15 mouse cellular contexts compared by ENCODE assay signal in genomic region chr2:31109960-31110548, GRCm38 (mm10). TPM values are rescaled to one million over a fixed set of nuclear protein-coding genes. Genes with fewer than 3 reads are reported as not detected.
DNase-seq lines count a peak whose midpoint lies in the region; ATAC-seq lines count a peak whose summit lies in the region.
"Had no signal": no experiment of that assay in that cellular context is flagged by ENCODE, and none has a peak within 500 bp of the region (broad histone marks: within the 10 kb centered on the region; RNA-seq: fewer than 3 reads in every experiment).

No protein-coding gene starts in this region.

- H3K27ac ChIP-seq in heart, embryonic 12.5 days (ENCODE audit: poor library complexity, severe bottlenecking): peak overlapping the region; percentile 4; the same call in 1 of the 2 replicates
- peak overlapping the region; percentile 7; the same call in 1 of the 2 replicates for H3K27ac ChIP-seq in limb, embryonic 13.5 days
- H3K27ac ChIP-seq in forebrain, embryonic 14.5 days (ENCODE audit: low read depth, low read length): no peak overlapping the region
- H3K27ac ChIP-seq: heart, adult 2 months; hindbrain, embryonic 12.5 days had no signal

- ATAC-seq in heart, embryonic 12.5 days (ENCODE audit: insufficient number of reproducible peaks, low FRiP score): no peak
- no peak for ATAC-seq in limb, embryonic 13.5 days (ENCODE audit: low FRiP score, low read depth)
- ATAC-seq in forebrain, embryonic 14.5 days: no peak

- 0 out of 2 replicates have a peak, but pooled peaks cover 6% of the 10 kb centered on the region for H3K36me3 ChIP-seq in heart, embryonic 12.5 days
- no peaks in the 10 kb centered on the region for H3K36me3 ChIP-seq in limb, embryonic 13.5 days
- no peaks in the 10 kb centered on the region for H3K36me3 ChIP-seq in forebrain, embryonic 14.5 days (ENCODE audit: control insufficient read depth, insufficient read depth, low read length)
- H3K36me3 ChIP-seq: hindbrain, embryonic 12.5 days had no signal

- peaks cover 54% of the 10 kb centered on the region for H3K4me1 ChIP-seq in heart, embryonic 12.5 days (replicated peaks)
- H3K4me1 ChIP-seq in limb, embryonic 13.5 days: peaks cover 28% of the 10 kb centered on the region
- peaks cover 13% of the 10 kb centered on the region for H3K4me1 ChIP-seq in forebrain, embryonic 14.5 days (ENCODE audit: control insufficient read depth, insufficient read depth, low read length)

- H3K27me3 ChIP-seq in heart, embryonic 12.5 days (replicated peaks): no peaks in the 10 kb centered on the region
- no peaks in the 10 kb centered on the region for H3K27me3 ChIP-seq in limb, embryonic 13.5 days
- H3K27me3 ChIP-seq in forebrain, embryonic 14.5 days (replicated peaks; ENCODE audit: control insufficient read depth, insufficient read depth, low read length): no peaks in the 10 kb centered on the region
- H3K27me3 ChIP-seq: hindbrain, embryonic 12.5 days had no signal

- DNase-seq in heart, postnatal 4 days: no peak
- peak; percentile 42 to 66 for DNase-seq in right cerebral cortex, adult 2 months (ENCODE audit: low spot score in 2 of 2)
- no peak for DNase-seq in right cerebral cortex, postnatal 25 days
- DNase-seq in forebrain, embryonic 14.5 days (ENCODE audit: low spot score): no peak
- no peak for DNase-seq in thymus, postnatal 4 days
- no peak for DNase-seq in frontal cortex, postnatal 25 days (ENCODE audit: low spot score in 2 of 2)
- DNase-seq: B cell, adult 2 months; heart, adult 2 months; kidney, adult 11 months; kidney, postnatal 36 days; lung, adult 18-20 months; thymus, adult 18-20 months had no signal

- H3K4me2 ChIP-seq in heart, embryonic 12.5 days: no peak overlapping the region
- no peak overlapping the region for H3K4me2 ChIP-seq in limb, embryonic 13.5 days (replicated peaks)
- no peak overlapping the region for H3K4me2 ChIP-seq in forebrain, embryonic 14.5 days (ENCODE audit: low read length)
- H3K4me2 ChIP-seq: hindbrain, embryonic 12.5 days had no signal

- H3K9ac ChIP-seq in heart, embryonic 12.5 days: no peak overlapping the region
- H3K9ac ChIP-seq in limb, embryonic 13.5 days: no peak overlapping the region
- no peak overlapping the region for H3K9ac ChIP-seq in forebrain, embryonic 14.5 days (ENCODE audit: low read length)
- H3K9ac ChIP-seq: hindbrain, embryonic 12.5 days had no signal

- 42% methylated on average over 12 of the region's 12 CpGs for WGBS in heart, embryonic 12.5 days
- WGBS in limb, embryonic 13.5 days: 58% methylated on average over 12 of the region's 12 CpGs
- 85% methylated on average over 12 of the region's 12 CpGs for WGBS in forebrain, embryonic 14.5 days

- peaks cover 2% of the 10 kb centered on the region; the same call in 1 of the 2 replicates for H3K9me3 ChIP-seq in heart, embryonic 12.5 days (replicated peaks)
- peaks cover 5% of the 10 kb centered on the region; the same call in 1 of the 2 replicates for H3K9me3 ChIP-seq in limb, embryonic 13.5 days
- H3K9me3 ChIP-seq in forebrain, embryonic 14.5 days (replicated peaks; ENCODE audit: control insufficient read depth, low read length): no peaks in the 10 kb centered on the region

- no peak overlapping the region for H3K4me3 ChIP-seq in heart, embryonic 12.5 days
- no peak overlapping the region for H3K4me3 ChIP-seq in limb, embryonic 13.5 days
- no peak overlapping the region for H3K4me3 ChIP-seq in forebrain, embryonic 14.5 days (ENCODE audit: low read depth, low read length)
- H3K4me3 ChIP-seq: heart, adult 2 months; hindbrain, embryonic 12.5 days had no signal

RNA-seq across cellular contexts. Expression of gene Fnbp1, which starts 31.8 kb away (rescaled TPM):
- 21.4 and 23.8 TPM in 2 replicates for polyA plus RNA-seq in heart, embryonic 12.5 days (2016; fragmentation: Nextera tagmentation; extraction: Ambion mirVana)
- 10 to 100 TPM; 52.9 to 59.1 TPM for total RNA-seq in heart, postnatal 4 days (2021)
- 21.5 and 24.5 TPM in 2 replicates for polyA plus RNA-seq in limb, embryonic 13.5 days (2015; fragmentation: Nextera tagmentation; extraction: Ambion mirVana)
- 7.9 and 12.3 TPM in 2 replicates for polyA plus RNA-seq in forebrain, embryonic 14.5 days (2014; fragmentation: Nextera tagmentation; extraction: Ambion mirVana)

RNA-seq across cellular contexts. Expression of gene Gpr107, which starts 42.1 kb away (rescaled TPM):
- 37.4 and 40.4 TPM in 2 replicates for polyA plus RNA-seq in heart, embryonic 12.5 days (2016; fragmentation: Nextera tagmentation; extraction: Ambion mirVana)
- 10 to 100 TPM; 41.6 to 43.0 TPM for total RNA-seq in heart, postnatal 4 days (2021)
- 40.6 and 45.4 TPM in 2 replicates for polyA plus RNA-seq in limb, embryonic 13.5 days (2015; fragmentation: Nextera tagmentation; extraction: Ambion mirVana)
- 26.8 and 28.3 TPM in 2 replicates for polyA plus RNA-seq in forebrain, embryonic 14.5 days (2014; fragmentation: Nextera tagmentation; extraction: Ambion mirVana)

Comparison
In these comparisons a context has a peak if more than half of its experiments do, and no peak if none do; other contexts are left out.
1. DNase-seq: peak in right cerebral cortex, adult 2 months (2 of 2); none in heart, postnatal 4 days (single experiment), right cerebral cortex, postnatal 25 days (single experiment), forebrain, embryonic 14.5 days (single experiment), thymus, postnatal 4 days (single experiment) and frontal cortex, postnatal 25 days (0 of 2).